Mouse (Mus musculus) stomach, embryonic 15.5 days (tissue): Measurements from ENCODE around the gene Hspe1. TPM values are rescaled to one million over a fixed set of nuclear protein-coding genes. Genes with fewer than 3 reads are reported as not detected.

Experiments used
- ATAC-seq: fragments of 200-750 bp; cut with Nextera tagmentation; 2 replicates; pipeline ENCODE4 v1.8.0; 2017; ENCODE audit warnings: low read depth, moderate number of reproducible peaks, moderate TSS enrichment; ENCODE audit not compliant: insufficient read depth, low FRiP score
- H3K27ac ChIP-seq: fragments of 300-500 bp; sonication (generic); 2 replicates; pipeline ENCODE4 v1.5.1; 2015; ENCODE audit warnings: mild to moderate bottlenecking, inconsistent platforms
- H3K27me3 ChIP-seq: fragments of 300-500 bp; sonication (generic); replicated peaks from 2 replicates; pipeline ENCODE4 v1.6.1; 2015; ENCODE audit warnings: inconsistent platforms
- H3K36me3 ChIP-seq: fragments of 300-500 bp; sonication (generic); 2 replicates; pipeline ENCODE4 v1.6.1; 2015; ENCODE audit warnings: inconsistent platforms
- H3K4me1 ChIP-seq: fragments of 300-500 bp; sonication (generic); 2 replicates; pipeline ENCODE4 v1.6.1; 2015; ENCODE audit warnings: inconsistent platforms
- H3K4me2 ChIP-seq: fragments of 300-500 bp; sonication (generic); 2 replicates; pipeline ENCODE4 v1.6.1; 2015; ENCODE audit warnings: mild to moderate bottlenecking, inconsistent platforms
- H3K4me3 ChIP-seq: fragments of 300-500 bp; sonication (generic); replicated peaks from 2 replicates; pipeline ENCODE4 v1.5.1; 2015; ENCODE audit warnings: inconsistent platforms
- H3K9ac ChIP-seq: fragments of 300-500 bp; sonication (generic); 2 replicates; pipeline ENCODE4 v1.6.1; 2015; ENCODE audit warnings: inconsistent platforms
- H3K9me3 ChIP-seq: fragments of 300-500 bp; sonication (generic); 2 replicates; pipeline ENCODE4 v1.6.1; 2016; ENCODE audit warnings: inconsistent platforms
- WGBS: fragments of 180-500 bp; shearing (Covaris S2); methylation state at CpG from one replicate; pipeline ENCODE4 v1.1.7; 2015; 5-methylcytosine and 5-hydroxymethylcytosine counted together
- polyA plus RNA-seq: library from polyadenylated mRNA; unstranded; fragments of >200 nt; fragmentation: Nextera tagmentation; extraction: Ambion mirVana; gene quantifications from 2 replicates; pipeline ENCODE4 v1.2.1, GENCODE M21; 2015

Gene Hspe1
- polyA plus RNA-seq, 1 experiment from 2014 or later: 499 TPM

- Histone ChIP-seq H3K4me1 (peaks cover 15% of the 10 kb centered on the region), H3K36me3 (peaks cover 20% of the 10 kb centered on the region), H3K9me3 (no peaks in the 10 kb centered on the region), H3K4me3 (peak overlapping the region; percentile 98), H3K4me2 (peak overlapping the region; percentile 61), H3K27ac (peak overlapping the region; percentile 96), H3K9ac (peak overlapping the region; percentile 95), H3K27me3 (no peaks in the 10 kb centered on the region)
- WGBS: under 1% methylated on average over 52 of the region's 57 CpGs
- peak; percentile 28 for ATAC-seq
Measured at GRCm38 (mm10) chr1:55087401-55087904, 479 bp upstream of the Hspe1 start.

GRCm38 (mm10) chr1:55088611-55089497, 922 bp downstream of the Hspe1 start:
- Histone ChIP-seq H3K4me3 (peak overlapping the region; percentile 98), H3K9ac (peak overlapping the region; percentile 78), H3K27ac (peak overlapping the region; percentile 96), H3K27me3 (no peaks in the 10 kb centered on the region), H3K9me3 (no peaks in the 10 kb centered on the region), H3K4me2 (peak overlapping the region; percentile 59), H3K4me1 (peaks cover 15% of the 10 kb centered on the region), H3K36me3 (peaks cover 7% of the 10 kb centered on the region; the same call in 1 of the 2 replicates)
- 4% methylated on average over 16 of the region's 16 CpGs for WGBS
- ATAC-seq: no peak

GRCm38 (mm10) chr1:55089498-55090064, 1.6 kb downstream of the Hspe1 start:
- no peaks in the 10 kb centered on the region for H3K27me3 ChIP-seq
- H3K4me1 ChIP-seq: peaks cover 15% of the 10 kb centered on the region
- H3K9me3 ChIP-seq: no peaks in the 10 kb centered on the region
- ATAC-seq: no peak
- H3K9ac ChIP-seq: peak overlapping the region; percentile 12; the same call in 1 of the 2 replicates
- peaks cover 5% of the 10 kb centered on the region; the same call in 1 of the 2 replicates for H3K36me3 ChIP-seq
- peak overlapping the region; percentile 98 for H3K4me3 ChIP-seq
- no peak overlapping the region; the same call in 1 of the 2 replicates for H3K27ac ChIP-seq
- 80% methylated on average over 5 of the region's 5 CpGs for WGBS
- H3K4me2 ChIP-seq: peak overlapping the region; percentile 59

GRCm38 (mm10) chr1:55092056-55092455, 4.1 kb downstream of the Hspe1 start:
- H3K9ac ChIP-seq: no peak overlapping the region
- no peak for ATAC-seq
- H3K4me2 ChIP-seq: no peak overlapping the region
- H3K36me3 ChIP-seq: peaks cover 5% of the 10 kb centered on the region; the same call in 1 of the 2 replicates
- H3K9me3 ChIP-seq: no peaks in the 10 kb centered on the region
- no peak overlapping the region for H3K4me3 ChIP-seq
- H3K27me3 ChIP-seq: no peaks in the 10 kb centered on the region
- no peak overlapping the region for H3K27ac ChIP-seq
- H3K4me1 ChIP-seq: peaks cover 8% of the 10 kb centered on the region
- 85% methylated on average over 2 of the region's 2 CpGs for WGBS

- Histone ChIP-seq H3K36me3 (peaks cover 5% of the 10 kb centered on the region; the same call in 1 of the 2 replicates), H3K4me2 (no peak overlapping the region), H3K27ac (no peak overlapping the region), H3K4me3 (no peak overlapping the region), H3K4me1 (peaks cover 8% of the 10 kb centered on the region), H3K9me3 (no peaks in the 10 kb centered on the region), H3K9ac (no peak overlapping the region), H3K27me3 (no peaks in the 10 kb centered on the region)
- 67% methylated on average over 1 of the region's 1 CpGs for WGBS
- no peak for ATAC-seq
Measured at GRCm38 (mm10) chr1:55092469-55092868, 4.5 kb downstream of the Hspe1 start.

- whole genome bisulfite sequencing: 77% methylated on average over 9 of the region's 9 CpGs
- H3K36me3 ChIP-seq: no peaks in the 10 kb centered on the region
- H3K27ac ChIP-seq: no peak overlapping the region
- H3K4me1 ChIP-seq: no peaks in the 10 kb centered on the region
- no peak for ATAC-seq
- H3K27me3 ChIP-seq: no peaks in the 10 kb centered on the region
- no peak overlapping the region for H3K9ac ChIP-seq
- no peak overlapping the region for H3K4me3 ChIP-seq
- no peak overlapping the region for H3K4me2 ChIP-seq
- no peaks in the 10 kb centered on the region for H3K9me3 ChIP-seq
Measured at GRCm38 (mm10) chr1:55106919-55107585, 19.1 kb downstream of the Hspe1 start.

GRCm38 (mm10) chr1:55107644-55108043, 19.7 kb downstream of the Hspe1 start:
- Histone ChIP-seq H3K4me2 (no peak overlapping the region), H3K27me3 (no peaks in the 10 kb centered on the region), H3K4me1 (no peaks in the 10 kb centered on the region), H3K9ac (no peak overlapping the region), H3K4me3 (no peak overlapping the region), H3K36me3 (no peaks in the 10 kb centered on the region), H3K9me3 (no peaks in the 10 kb centered on the region), H3K27ac (no peak overlapping the region)
- ATAC-seq: no peak
- WGBS: 70% methylated on average over 1 of the region's 1 CpGs

GRCm38 (mm10) chr1:55108473-55108872, 20.5 kb downstream of the Hspe1 start:
- 55% methylated on average over 2 of the region's 2 CpGs for WGBS

GRCm38 (mm10) chr1:55109066-55109766, 21.3 kb downstream of the Hspe1 start:
- no peak overlapping the region for H3K27ac ChIP-seq
- H3K36me3 ChIP-seq: no peaks in the 10 kb centered on the region
- no peak for ATAC-seq
- H3K9me3 ChIP-seq: no peaks in the 10 kb centered on the region
- H3K9ac ChIP-seq: no peak overlapping the region
- no peak overlapping the region for H3K4me3 ChIP-seq
- no peaks in the 10 kb centered on the region for H3K4me1 ChIP-seq
- H3K27me3 ChIP-seq: no peaks in the 10 kb centered on the region
- H3K4me2 ChIP-seq: no peak overlapping the region
- WGBS: 86% methylated on average over 4 of the region's 4 CpGs

More at GRCm38 (mm10) chr1:55108473-55108872, 20.5 kb downstream of the Hspe1 start:
- H3K36me3 ChIP-seq: no peaks in the 10 kb centered on the region
- H3K9me3 ChIP-seq: no peaks in the 10 kb centered on the region
- ATAC-seq: no peak
- H3K27me3 ChIP-seq: no peaks in the 10 kb centered on the region
- H3K27ac ChIP-seq: no peak overlapping the region
- H3K4me3 ChIP-seq: no peak overlapping the region
- H3K4me2 ChIP-seq: no peak overlapping the region
- H3K9ac ChIP-seq: no peak overlapping the region
- H3K4me1 ChIP-seq: no peaks in the 10 kb centered on the region

GRCm38 (mm10) chr1:55123046-55123445, 35.1 kb downstream of the Hspe1 start:
- Histone ChIP-seq H3K36me3 (no peaks in the 10 kb centered on the region), H3K4me3 (no peak overlapping the region), H3K4me1 (no peaks in the 10 kb centered on the region), H3K27ac (no peak overlapping the region), H3K27me3 (no peaks in the 10 kb centered on the region), H3K4me2 (no peak overlapping the region), H3K9me3 (no peaks in the 10 kb centered on the region), H3K9ac (no peak overlapping the region)
- ATAC-seq: no peak
- 83% methylated on average over 5 of the region's 5 CpGs for WGBS

GRCm38 (mm10) chr1:55123561-55123960, 35.6 kb downstream of the Hspe1 start:
- Histone ChIP-seq H3K36me3 (no peaks in the 10 kb centered on the region), H3K4me1 (no peaks in the 10 kb centered on the region), H3K27ac (no peak overlapping the region), H3K9me3 (no peaks in the 10 kb centered on the region), H3K9ac (no peak overlapping the region), H3K4me3 (no peak overlapping the region), H3K4me2 (no peak overlapping the region), H3K27me3 (no peaks in the 10 kb centered on the region)
- ATAC-seq: no peak
- 76% methylated on average over 2 of the region's 2 CpGs for WGBS
